Mouse (Mus musculus) brain, embryonic 14.5 days (tissue): ENCODE data around the gene Parvb.

Source experiments
- CTCF ChIP-seq: fragments of 200-500 bp; IDR thresholded peaks from 2 replicates; pipeline ENCODE4 v1.5.1; 2012; ENCODE audit warnings: inconsistent platforms, mild to moderate bottlenecking, moderate library complexity, borderline replicate concordance; ENCODE audit not compliant: insufficient read depth, insufficient read length; ENCODE audit errors: extremely low read depth
- POLR2A ChIP-seq: fragments of 200-500 bp; IDR thresholded peaks from 2 replicates; pipeline ENCODE4 v1.6.1; 2012; ENCODE audit warnings: mild to moderate bottlenecking, inconsistent platforms, borderline replicate concordance; ENCODE audit not compliant: poor library complexity, insufficient read depth, insufficient read length, severe bottlenecking; ENCODE audit errors: extremely low read depth

GRCm38 (mm10) chr15:84221539-84221938 lies 10.3 kb upstream of the Parvb start:
- no peak for TF ChIP-seq CTCF
- TF ChIP-seq POLR2A: no peak
